Mouse (Mus musculus) hindbrain, embryonic 16.5 days (tissue): Measurements from ENCODE around the gene Ush1g. TPM values are rescaled to one million over a fixed set of nuclear protein-coding genes. Genes with fewer than 3 reads are reported as not detected.
A peak's percentile ranks its signal among the peaks of the same experiment; 100 is the strongest.

ENCODE experiments used
- ATAC-seq: fragments of 200-750 bp; cut with Nextera tagmentation; 2 replicates; pipeline ENCODE4 v1.8.0; 2017; ENCODE audit warnings: moderate TSS enrichment, moderate library complexity
- H3K27ac ChIP-seq: fragments of 300-500 bp; sonication (generic); 2 replicates; pipeline ENCODE4 v1.5.1; 2014; ENCODE audit warnings: low read depth, mild to moderate bottlenecking, control low read depth, low read length, moderate library complexity
- H3K27me3 ChIP-seq: fragments of 300-500 bp; sonication (generic); replicated peaks from 2 replicates; pipeline ENCODE4 v1.6.1; 2014; ENCODE audit warnings: low read length; ENCODE audit not compliant: control insufficient read depth, insufficient read depth
- H3K36me3 ChIP-seq: fragments of 300-500 bp; sonication (generic); 2 replicates; pipeline ENCODE4 v1.6.1; 2014; ENCODE audit warnings: mild to moderate bottlenecking, low read length, moderate library complexity, mixed read lengths; ENCODE audit not compliant: control insufficient read depth, insufficient read depth
- H3K4me1 ChIP-seq: fragments of 300-500 bp; sonication (generic); 2 replicates; pipeline ENCODE4 v1.6.1; 2014; ENCODE audit warnings: low read depth, low read length; ENCODE audit not compliant: control insufficient read depth, insufficient read depth
- H3K4me2 ChIP-seq: fragments of 300-500 bp; sonication (generic); 2 replicates; pipeline ENCODE4 v1.6.1; 2014; ENCODE audit warnings: mild to moderate bottlenecking, low read length, control low read depth, moderate library complexity
- H3K4me3 ChIP-seq: fragments of 300-500 bp; sonication (generic); 2 replicates; pipeline ENCODE4 v1.5.1; 2014; ENCODE audit warnings: mild to moderate bottlenecking, low read length, control low read depth, moderate library complexity
- H3K9ac ChIP-seq: fragments of 300-500 bp; sonication (generic); 2 replicates; pipeline ENCODE4 v1.6.1; 2014; ENCODE audit warnings: low read depth, mild to moderate bottlenecking, control low read depth, low read length, moderate library complexity
- H3K9me3 ChIP-seq: fragments of 300-500 bp; sonication (generic); 2 replicates; pipeline ENCODE4 v1.6.1; 2014; ENCODE audit warnings: mild to moderate bottlenecking, low read length, moderate library complexity; ENCODE audit not compliant: control insufficient read depth
- WGBS: fragments of 180-500 bp; shearing (Covaris S2); extraction: QIAGEN DNeasy Blood & Tissue Kit; methylation state at CpG from one replicate; pipeline ENCODE4 v1.1.7; 2014; 5-methylcytosine and 5-hydroxymethylcytosine counted together
- polyA plus RNA-seq: library from polyadenylated mRNA; unstranded; fragments of >200 nt; fragmentation: Nextera tagmentation; extraction: Ambion mirVana; gene quantifications from 2 replicates; pipeline ENCODE4 v1.2.1, GENCODE M21; 2015

The Ush1g gene
- 0.16 and 0.25 TPM in 2 replicates for polyA plus RNA-seq

- H3K27me3 ChIP-seq: peaks cover 66% of the 10 kb centered on the region
- H3K9me3 ChIP-seq: no peaks in the 10 kb centered on the region
- H3K4me1 ChIP-seq: peaks cover 21% of the 10 kb centered on the region
- H3K4me3 ChIP-seq: peak within 1 kb of the TSS; percentile 14; the same call in 1 of the 2 replicates
- peak; percentile 54 for ATAC-seq
- WGBS: 4% methylated on average over 34 of the region's 35 CpGs
- H3K27ac ChIP-seq: no peak within 1 kb of the TSS
- H3K36me3 ChIP-seq: no peaks in the 10 kb centered on the region
- H3K4me2 ChIP-seq: peak within 1 kb of the TSS; percentile 29
- H3K9ac ChIP-seq: peak within 1 kb of the TSS; percentile 29
Measured at GRCm38 (mm10) chr11:115321906-115322693, at the start of gene Ush1g. Ush1g (minus strand) TSS chr11:115322041.

GRCm38 (mm10) chr11:115371354-115371753, 49.5 kb upstream of the Ush1g start:
- H3K27me3 ChIP-seq: peaks cover 4% of the 10 kb centered on the region
- H3K9me3 ChIP-seq: no peaks in the 10 kb centered on the region
- peaks cover 16% of the 10 kb centered on the region for H3K4me1 ChIP-seq
- ATAC-seq: no peak
- H3K4me2 ChIP-seq: no peak overlapping the region
- H3K36me3 ChIP-seq: no peaks in the 10 kb centered on the region
- 56% methylated on average over 8 of the region's 8 CpGs for WGBS
- H3K9ac ChIP-seq: no peak overlapping the region
- no peak overlapping the region for H3K27ac ChIP-seq
- no peak overlapping the region for H3K4me3 ChIP-seq

GRCm38 (mm10) chr11:115370368-115370767, 48.5 kb upstream of the Ush1g start:
- no peak for ATAC-seq
- H3K9ac ChIP-seq: no peak overlapping the region
- H3K4me2 ChIP-seq: no peak overlapping the region
- no peaks in the 10 kb centered on the region for H3K36me3 ChIP-seq
- peaks cover 26% of the 10 kb centered on the region for H3K4me1 ChIP-seq
- no peaks in the 10 kb centered on the region for H3K27me3 ChIP-seq
- H3K27ac ChIP-seq: no peak overlapping the region
- 52% methylated on average over 7 of the region's 7 CpGs for WGBS
- no peak overlapping the region for H3K4me3 ChIP-seq
- no peaks in the 10 kb centered on the region for H3K9me3 ChIP-seq

GRCm38 (mm10) chr11:115367395-115367944, 45.6 kb upstream of the Ush1g start, which contains the start of gene Hid1:
Hid1 (minus strand) TSS chr11:115367756.
- Histone ChIP-seq H3K9me3 (no peaks in the 10 kb centered on the region), H3K4me2 (peak within 1 kb of the TSS; percentile 86), H3K27ac (peak within 1 kb of the TSS; percentile 90), H3K36me3 (no peaks in the 10 kb centered on the region), H3K9ac (peak within 1 kb of the TSS; percentile 88), H3K4me3 (peak within 1 kb of the TSS; percentile 78), H3K27me3 (no peaks in the 10 kb centered on the region), H3K4me1 (peaks cover 18% of the 10 kb centered on the region)
- WGBS: under 1% methylated on average over 32 of the region's 39 CpGs
- peak; percentile 81 for ATAC-seq

- peak overlapping the region; percentile 90 for H3K27ac ChIP-seq
- peak overlapping the region; percentile 88 for H3K9ac ChIP-seq
- 1% methylated on average over 28 of the region's 28 CpGs for WGBS
- H3K36me3 ChIP-seq: no peaks in the 10 kb centered on the region
- peak overlapping the region; percentile 86 for H3K4me2 ChIP-seq
- peak overlapping the region; percentile 78 for H3K4me3 ChIP-seq
- peaks cover 18% of the 10 kb centered on the region for H3K4me1 ChIP-seq
- peak; percentile 85 for ATAC-seq
- H3K9me3 ChIP-seq: no peaks in the 10 kb centered on the region
- no peaks in the 10 kb centered on the region for H3K27me3 ChIP-seq
Measured at GRCm38 (mm10) chr11:115366706-115367394, 45.0 kb upstream of the Ush1g start.

- no peaks in the 10 kb centered on the region for H3K36me3 ChIP-seq
- ATAC-seq: peak; percentile 34; the same call in 1 of the 2 replicates
- peaks cover 18% of the 10 kb centered on the region for H3K4me1 ChIP-seq
- H3K9me3 ChIP-seq: no peaks in the 10 kb centered on the region
- H3K4me3 ChIP-seq: peak overlapping the region; percentile 78
- 51% methylated on average over 7 of the region's 7 CpGs for WGBS
- H3K27me3 ChIP-seq: no peaks in the 10 kb centered on the region
- peak overlapping the region; percentile 90 for H3K27ac ChIP-seq
- H3K9ac ChIP-seq: peak overlapping the region; percentile 88
- peak overlapping the region; percentile 86 for H3K4me2 ChIP-seq
Measured at GRCm38 (mm10) chr11:115366039-115366705, 44.3 kb upstream of the Ush1g start.

GRCm38 (mm10) chr11:115364136-115364535, 42.3 kb upstream of the Ush1g start:
- no peak overlapping the region for H3K9ac ChIP-seq
- H3K4me2 ChIP-seq: no peak overlapping the region
- ATAC-seq: no peak

GRCm38 (mm10) chr11:115359726-115360125, 37.9 kb upstream of the Ush1g start:
- no peak for ATAC-seq
- H3K9me3 ChIP-seq: no peaks in the 10 kb centered on the region
- H3K36me3 ChIP-seq: peaks cover 13% of the 10 kb centered on the region
- no peaks in the 10 kb centered on the region for H3K27me3 ChIP-seq
- no peak overlapping the region for H3K27ac ChIP-seq
- no peak overlapping the region for H3K4me3 ChIP-seq
- no peak overlapping the region for H3K4me2 ChIP-seq
- whole genome bisulfite sequencing: 57% methylated on average over 6 of the region's 6 CpGs
- no peak overlapping the region for H3K9ac ChIP-seq
- H3K4me1 ChIP-seq: peaks cover 11% of the 10 kb centered on the region

More at GRCm38 (mm10) chr11:115364136-115364535, 42.3 kb upstream of the Ush1g start:
- Histone ChIP-seq H3K4me1 (peaks cover 19% of the 10 kb centered on the region), H3K27ac (no peak overlapping the region), H3K36me3 (no peaks in the 10 kb centered on the region), H3K9me3 (no peaks in the 10 kb centered on the region), H3K27me3 (no peaks in the 10 kb centered on the region), H3K4me3 (no peak overlapping the region)
- 91% methylated on average over 3 of the region's 3 CpGs for WGBS
